Mouse (Mus musculus): ENCODE measurements at regions not wholly inside any gene's neighbourhood (a gene's known extent, or its start where the extent isn't known, plus 50 kb on each side); places are given as distances from the start of the nearest gene placed in this dataset.
"Not testable (repeated sequence)": the region's sequence is repeated elsewhere in the genome, so short reads cannot be mapped to it uniquely, and the experiment has no call there.

- no peak overlapping the region for H3K27ac ChIP-seq (replicated peaks)
- H3K9me3 ChIP-seq (replicated peaks) = no peaks in the 10 kb centered on the region
- H3K27me3 ChIP-seq (ENCODE audit: low read depth, poor library complexity, severe bottlenecking) = no peaks in the 10 kb centered on the region
- no peak overlapping the region for H3K4me3 ChIP-seq
- H3K4me1 ChIP-seq = no peaks in the 10 kb centered on the region
- WGBS = 5% methylated on average over 3 of the region's 3 CpGs
- H3K36me3 ChIP-seq = no peaks in the 10 kb centered on the region
- no peak for DNase-seq (ENCODE audit: low spot score)
These were observed 141.8 kb upstream of the Lama2 start for GRCm38 (mm10) chr10:27761402-27761801.

DNA sequence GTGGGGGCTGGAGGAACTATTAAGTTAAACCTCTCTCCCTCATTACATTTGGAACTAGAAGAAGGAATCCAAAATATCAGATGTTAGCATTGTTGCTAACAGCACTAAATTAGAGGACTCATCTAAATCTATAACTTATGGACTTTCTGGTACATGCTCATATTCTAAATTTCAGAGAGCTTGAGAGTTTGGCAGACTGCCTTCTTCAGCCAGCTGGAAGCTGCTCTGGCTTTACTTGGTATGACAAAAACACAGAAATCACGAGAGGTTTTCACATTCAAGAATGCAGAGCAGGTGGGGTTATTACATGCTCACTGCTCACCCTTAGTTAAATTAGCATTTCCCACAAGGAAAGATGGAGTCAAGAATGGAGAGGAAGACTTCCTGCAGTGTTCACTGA lies 182.8 kb upstream of the Lama2 start:
- WGBS = 59% methylated on average over 1 of the region's 1 CpGs
- no peak for DNase-seq (ENCODE audit: low spot score)
- Histone ChIP-seq H3K4me3 (no peak overlapping the region), H3K27me3 (ENCODE audit: low read depth, poor library complexity, severe bottlenecking) (no peaks in the 10 kb centered on the region), H3K27ac (replicated peaks) (no peak overlapping the region), H3K36me3 (no peaks in the 10 kb centered on the region), H3K9me3 (replicated peaks) (no peaks in the 10 kb centered on the region), H3K4me1 (no peaks in the 10 kb centered on the region)

- H3K9me3 ChIP-seq (replicated peaks) = no peaks in the 10 kb centered on the region
- H3K27ac ChIP-seq (replicated peaks) = no peak overlapping the region
- H3K36me3 ChIP-seq = no peaks in the 10 kb centered on the region
- no peak overlapping the region for H3K4me3 ChIP-seq
- H3K27me3 ChIP-seq (ENCODE audit: low read depth, poor library complexity, severe bottlenecking) = no peaks in the 10 kb centered on the region
- 63% methylated on average over 2 of the region's 2 CpGs for WGBS
- no peak for DNase-seq (ENCODE audit: low spot score)
- H3K4me1 ChIP-seq = no peaks in the 10 kb centered on the region
These were observed 190.0 kb upstream of the Lama2 start for GRCm38 (mm10) chr10:27809539-27809938.

- not testable (repeated sequence) for H3K4me1 ChIP-seq; H3K27me3 ChIP-seq (ENCODE audit: low read depth, poor library complexity, severe bottlenecking); H3K27ac ChIP-seq (replicated peaks); H3K36me3 ChIP-seq; H3K4me3 ChIP-seq; H3K9me3 ChIP-seq (replicated peaks); DNase-seq (ENCODE audit: low spot score)
- 96% methylated on average over 9 of the region's 9 CpGs for WGBS
These were observed 206.1 kb upstream of the Lama2 start for GRCm38 (mm10) chr10:27825671-27826070.

DNA sequence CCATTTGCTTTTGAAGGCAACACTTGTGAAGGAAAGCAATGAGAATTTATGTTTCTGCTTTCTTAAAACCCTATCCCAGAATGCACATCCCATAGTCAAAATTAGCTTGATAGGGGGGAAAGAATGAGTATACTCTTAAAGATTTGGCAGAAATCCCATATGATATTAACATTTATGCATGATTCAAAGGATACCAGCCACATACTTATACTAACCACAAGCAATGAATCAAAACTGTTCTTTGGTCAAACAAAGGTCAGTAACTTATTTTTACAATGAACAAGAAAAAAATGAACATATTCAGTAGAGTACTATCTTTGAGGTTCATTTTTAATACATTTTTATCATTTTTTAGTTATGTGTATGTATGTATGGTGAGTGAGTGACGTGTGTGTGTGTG lies 208.8 kb upstream of the Lama2 start:
- no peaks in the 10 kb centered on the region for H3K4me1 ChIP-seq
- no peak for DNase-seq (ENCODE audit: low spot score)

GRCm38 (mm10) chr10:27838666-27839065 lies 219.1 kb upstream of the Lama2 start:
- H3K27me3 ChIP-seq (ENCODE audit: low read depth, poor library complexity, severe bottlenecking) = no peaks in the 10 kb centered on the region
- no peak for DNase-seq (ENCODE audit: low spot score)
- H3K36me3 ChIP-seq = no peaks in the 10 kb centered on the region
- no peaks in the 10 kb centered on the region for H3K9me3 ChIP-seq (replicated peaks)
- H3K27ac ChIP-seq (replicated peaks) = no peak overlapping the region
- H3K4me1 ChIP-seq = no peaks in the 10 kb centered on the region
- H3K4me3 ChIP-seq = no peak overlapping the region
- WGBS = 88% methylated on average over 1 of the region's 1 CpGs

More for the DNA sequence above, 208.8 kb upstream of the Lama2 start:
- WGBS = 91% methylated on average over 1 of the region's 1 CpGs
- H3K36me3 ChIP-seq = no peaks in the 10 kb centered on the region
- H3K9me3 ChIP-seq (replicated peaks) = no peaks in the 10 kb centered on the region
- H3K27ac ChIP-seq (replicated peaks) = no peak overlapping the region
- H3K4me3 ChIP-seq = no peak overlapping the region
- no peaks in the 10 kb centered on the region for H3K27me3 ChIP-seq (ENCODE audit: low read depth, poor library complexity, severe bottlenecking)

DNA sequence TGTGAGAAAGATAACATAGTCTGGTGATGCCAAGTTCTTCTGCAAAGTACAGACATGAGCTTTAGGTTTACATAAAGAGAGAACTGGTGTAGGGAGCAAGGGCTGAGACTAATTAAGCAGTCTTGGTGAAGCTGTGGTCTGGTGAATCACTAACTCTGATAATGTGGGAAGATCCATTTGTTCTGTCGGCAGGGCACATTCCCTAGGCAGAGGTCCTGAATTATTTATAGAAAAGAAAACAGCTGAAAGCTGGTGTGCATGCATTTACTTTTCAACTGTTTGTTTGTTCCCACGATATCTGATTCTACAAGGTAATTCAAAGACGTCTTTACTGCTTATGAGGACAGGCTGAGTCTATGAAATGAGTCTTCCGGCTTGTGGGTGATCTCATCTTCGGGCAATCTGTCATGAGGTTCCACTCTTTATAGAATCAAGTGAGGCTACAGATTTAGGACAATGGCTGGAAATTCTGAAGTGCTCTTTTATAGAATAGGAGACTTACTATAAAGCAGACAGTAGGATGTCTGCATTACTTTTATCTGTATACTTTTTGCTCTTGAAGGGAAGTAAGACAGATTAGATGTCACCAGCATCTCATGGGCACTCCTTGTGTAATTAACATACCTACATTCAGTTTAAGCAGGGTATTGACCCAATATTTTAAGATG lies 221.6 kb upstream of the Lama2 start:
- 79% methylated on average over 5 of the region's 5 CpGs for WGBS
- no peak overlapping the region for H3K27ac ChIP-seq (replicated peaks)
- DNase-seq (ENCODE audit: low spot score) = no peak
- H3K9me3 ChIP-seq (replicated peaks) = no peaks in the 10 kb centered on the region
- no peaks in the 10 kb centered on the region for H3K27me3 ChIP-seq (ENCODE audit: low read depth, poor library complexity, severe bottlenecking)
- no peak overlapping the region for H3K4me3 ChIP-seq
- no peaks in the 10 kb centered on the region for H3K36me3 ChIP-seq
- H3K4me1 ChIP-seq = no peaks in the 10 kb centered on the region

DNA sequence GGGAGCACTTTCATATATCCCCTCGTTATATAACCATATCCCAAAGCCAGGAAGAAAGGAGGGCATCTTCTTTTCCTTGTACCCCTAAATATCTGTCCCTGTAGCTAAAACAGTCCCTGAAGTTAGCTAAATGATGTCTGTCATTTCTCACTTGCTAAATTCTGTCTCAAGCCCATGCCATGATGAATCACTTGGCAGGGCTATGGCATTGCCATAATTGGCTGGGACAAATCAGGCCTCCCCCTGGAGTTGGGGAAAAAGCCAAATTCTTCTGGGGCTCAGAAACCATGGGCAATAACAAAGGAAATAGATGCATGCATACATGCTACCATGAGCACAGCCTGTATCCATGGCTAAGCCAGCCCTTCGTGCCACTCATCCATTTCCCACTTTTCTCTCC lies 223.5 kb upstream of the Lama2 start:
- DNase-seq (ENCODE audit: low spot score) = no peak
- no peaks in the 10 kb centered on the region for H3K36me3 ChIP-seq
- no peaks in the 10 kb centered on the region for H3K9me3 ChIP-seq (replicated peaks)
- H3K4me3 ChIP-seq = no peak overlapping the region
- 85% methylated on average over 2 of the region's 2 CpGs for WGBS
- H3K27me3 ChIP-seq (ENCODE audit: low read depth, poor library complexity, severe bottlenecking) = no peaks in the 10 kb centered on the region
- no peak overlapping the region for H3K27ac ChIP-seq (replicated peaks)
- no peaks in the 10 kb centered on the region for H3K4me1 ChIP-seq

DNA sequence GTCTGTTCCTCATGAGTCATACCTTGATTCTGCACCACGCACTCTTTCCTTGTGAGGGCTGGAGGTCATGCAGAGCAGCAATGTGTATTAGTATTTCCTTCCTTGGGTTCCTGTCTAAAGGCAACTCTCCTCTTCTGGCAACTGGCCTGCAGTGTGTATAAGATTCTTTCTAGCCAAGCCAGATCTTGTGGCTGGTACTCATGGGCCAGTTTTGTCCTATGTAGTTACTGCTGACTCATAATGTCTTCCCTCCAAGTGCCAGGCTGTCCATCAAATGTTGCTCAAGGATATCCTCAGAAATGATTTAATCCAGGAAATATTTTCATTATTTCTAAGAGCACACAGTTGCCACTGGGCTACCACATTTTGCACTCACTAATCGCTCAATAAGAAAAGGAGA lies 211.0 kb upstream of the Ptprk start:
- Histone ChIP-seq H3K27me3 (ENCODE audit: low read depth, poor library complexity, severe bottlenecking) (no peaks in the 10 kb centered on the region), H3K9me3 (replicated peaks) (no peaks in the 10 kb centered on the region), H3K36me3 (no peaks in the 10 kb centered on the region), H3K4me3 (no peak overlapping the region), H3K4me1 (no peaks in the 10 kb centered on the region), H3K27ac (replicated peaks) (no peak overlapping the region)
- DNase-seq (ENCODE audit: low spot score) = no peak
- WGBS = 80% methylated on average over 2 of the region's 2 CpGs

DNA sequence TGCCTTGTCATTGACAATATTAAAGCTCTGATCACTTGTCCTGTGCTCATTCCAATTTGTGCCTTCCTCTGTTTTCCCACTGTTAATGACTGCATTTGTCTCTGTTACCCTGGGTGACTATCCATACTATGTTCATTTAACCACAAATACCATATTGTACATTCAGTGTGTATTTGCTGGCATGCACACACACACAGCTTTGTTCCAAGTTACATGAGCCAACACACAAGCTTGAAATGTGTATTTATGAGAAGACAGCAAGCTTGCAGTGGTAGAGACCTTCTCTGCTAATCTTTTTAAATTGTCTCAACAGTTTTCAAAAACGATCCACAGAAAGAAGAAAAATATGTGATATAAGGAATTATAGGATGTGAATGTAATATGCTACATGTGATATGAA lies 193.8 kb upstream of the Ptprk start:
- Histone ChIP-seq H3K27ac (replicated peaks) (no peak overlapping the region), H3K4me3 (no peak overlapping the region), H3K4me1 (no peaks in the 10 kb centered on the region), H3K9me3 (replicated peaks) (no peaks in the 10 kb centered on the region), H3K27me3 (ENCODE audit: low read depth, poor library complexity, severe bottlenecking) (no peaks in the 10 kb centered on the region), H3K36me3 (no peaks in the 10 kb centered on the region)
- no peak for DNase-seq (ENCODE audit: low spot score)
- WGBS = 73% methylated on average over 1 of the region's 1 CpGs

- WGBS = 54% methylated on average over 2 of the region's 2 CpGs
- H3K4me3 ChIP-seq = no peak overlapping the region
- no peaks in the 10 kb centered on the region for H3K9me3 ChIP-seq (replicated peaks)
- DNase-seq (ENCODE audit: low spot score) = no peak
- no peak overlapping the region; the same call in 1 of the 2 replicates for H3K27ac ChIP-seq (replicated peaks)
- no peaks in the 10 kb centered on the region for H3K27me3 ChIP-seq (ENCODE audit: low read depth, poor library complexity, severe bottlenecking)
- no peaks in the 10 kb centered on the region for H3K36me3 ChIP-seq
- peaks cover 11% of the 10 kb centered on the region for H3K4me1 ChIP-seq
These were observed 182.7 kb upstream of the Ptprk start for GRCm38 (mm10) chr10:27891778-27892512.

GRCm38 (mm10) chr10:27916406-27916805 lies 158.2 kb upstream of the Ptprk start:
- H3K9me3 ChIP-seq (replicated peaks) = no peaks in the 10 kb centered on the region
- H3K4me1 ChIP-seq = no peaks in the 10 kb centered on the region
- H3K27ac ChIP-seq (replicated peaks) = no peak overlapping the region
- H3K27me3 ChIP-seq (ENCODE audit: low read depth, poor library complexity, severe bottlenecking) = no peaks in the 10 kb centered on the region
- no peaks in the 10 kb centered on the region for H3K36me3 ChIP-seq
- no peak for DNase-seq (ENCODE audit: low spot score)
- H3K4me3 ChIP-seq = no peak overlapping the region
- WGBS = 90% methylated on average over 2 of the region's 2 CpGs

DNA sequence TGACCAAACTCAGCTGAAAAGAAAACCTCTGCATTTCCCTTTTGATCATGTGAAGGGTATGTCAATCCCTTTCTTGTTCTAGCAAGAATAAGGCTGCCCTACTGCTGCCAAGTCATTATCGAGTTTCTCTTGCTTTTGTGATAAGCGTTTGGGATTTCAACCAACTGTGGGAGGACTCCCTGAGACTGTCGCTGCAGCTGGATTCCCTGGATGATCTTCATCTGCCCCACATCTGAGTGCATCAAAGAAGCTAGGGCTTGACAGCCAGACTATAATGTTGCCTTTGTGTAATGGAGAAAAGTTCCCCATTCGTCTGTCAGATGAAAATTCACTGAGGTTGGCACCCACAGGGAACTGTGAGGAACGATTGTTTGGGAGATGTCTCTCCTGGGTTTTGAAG lies 147.4 kb upstream of the Ptprk start:
- Histone ChIP-seq H3K27me3 (ENCODE audit: low read depth, poor library complexity, severe bottlenecking) (no peaks in the 10 kb centered on the region), H3K27ac (replicated peaks) (no peak overlapping the region), H3K4me3 (no peak overlapping the region), H3K9me3 (replicated peaks) (0 out of 2 replicates have a peak, but pooled peaks cover 6% of the 10 kb centered on the region), H3K4me1 (0 out of 2 replicates have a peak, but pooled peaks cover 5% of the 10 kb centered on the region), H3K36me3 (no peaks in the 10 kb centered on the region)
- 53% methylated on average over 5 of the region's 5 CpGs for WGBS
- no peak for DNase-seq (ENCODE audit: low spot score)

All from midbrain, embryonic 10.5 days (tissue).